Mouse (Mus musculus) brain, embryonic 14.5 days (tissue): ENCODE results near the gene Atraid.

Experiments used
- CTCF ChIP-seq: fragments of 200-500 bp; IDR thresholded peaks from 2 replicates; pipeline ENCODE4 v1.5.1; 2012; ENCODE audit warnings: inconsistent platforms, mild to moderate bottlenecking, moderate library complexity, borderline replicate concordance; ENCODE audit not compliant: insufficient read depth, insufficient read length; ENCODE audit errors: extremely low read depth
- POLR2A ChIP-seq: fragments of 200-500 bp; IDR thresholded peaks from 2 replicates; pipeline ENCODE4 v1.6.1; 2012; ENCODE audit warnings: mild to moderate bottlenecking, inconsistent platforms, borderline replicate concordance; ENCODE audit not compliant: poor library complexity, insufficient read depth, insufficient read length, severe bottlenecking; ENCODE audit errors: extremely low read depth

DNA sequence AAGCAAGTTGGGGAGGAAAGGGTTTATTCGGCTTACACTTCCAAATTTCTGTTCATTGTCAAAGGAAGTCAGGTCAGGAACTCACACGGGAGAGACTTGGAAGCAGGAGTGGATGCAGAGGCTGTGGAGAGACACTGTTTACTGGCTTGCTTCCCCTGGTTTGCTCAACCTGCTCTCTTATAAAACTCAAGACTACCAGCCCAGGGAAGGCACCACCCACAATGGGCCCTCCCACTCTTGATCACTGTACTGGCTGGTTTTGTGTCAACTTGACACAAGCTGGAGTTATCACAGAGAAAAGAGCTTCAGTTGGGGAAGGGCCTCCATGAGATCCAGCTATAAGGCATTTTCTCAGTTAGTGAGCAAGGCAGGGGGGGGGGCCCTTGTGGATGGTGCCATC, 22.9 kb downstream of the Atraid start:
- TF ChIP-seq CTCF, result no peak
- TF ChIP-seq POLR2A, result no peak
